Mouse (Mus musculus): Measurements from ENCODE around the gene D130040H23Rik. TPM values are rescaled to one million over a fixed set of nuclear protein-coding genes. Genes with fewer than 3 reads are reported as not detected.
"Not testable (repeated sequence)": the region's sequence is repeated elsewhere in the genome, so short reads cannot be mapped to it uniquely, and the experiment has no call there.

D130040H23Rik gene
- polyA plus RNA-seq, 1 experiment from 2014 or later: 1.7 TPM

GRCm38 (mm10) chr8:69328301-69329288 lies 57.7 kb downstream of the D130040H23Rik start:
- WGBS: 8% methylated on average over 24 of the region's 24 CpGs
- TF ChIP-seq EP300 (IDR thresholded peaks at IDR 0.05) (no peak), CTCF (IDR thresholded peaks at IDR 0.05) (peak; percentile 93)
- H3K27me3 ChIP-seq (replicated peaks; ENCODE audit: insufficient read depth, low read length): no peaks in the 10 kb centered on the region

GRCm38 (mm10) chr8:69329289-69329688 lies 58.4 kb downstream of the D130040H23Rik start:
- not testable (repeated sequence) for H3K27ac ChIP-seq (ENCODE audit: low read length); H3K9ac ChIP-seq (replicated peaks; ENCODE audit: low read depth); H3K36me3 ChIP-seq (ENCODE audit: insufficient read depth, low read length); DNase-seq (ENCODE audit: low spot score); H3K4me1 ChIP-seq (ENCODE audit: insufficient read depth, low read depth, low read length); ATAC-seq; H3K27me3 ChIP-seq (replicated peaks; ENCODE audit: insufficient read depth, low read length); H3K9me3 ChIP-seq (ENCODE audit: low read length)
- Histone ChIP-seq H3K4me3 (ENCODE audit: low read depth, low read length) (peak overlapping the region; percentile 16; the same call in 1 of the 2 replicates), H3K4me2 (replicated peaks; ENCODE audit: low read depth, low read length) (peak overlapping the region; percentile 52)
- 50% methylated on average over 6 of the region's 6 CpGs for WGBS

More at GRCm38 (mm10) chr8:69328301-69329288, 57.7 kb downstream of the D130040H23Rik start:
- Histone ChIP-seq H3K27ac (ENCODE audit: low read length) (no peak overlapping the region), H3K9ac (replicated peaks; ENCODE audit: low read depth) (no peak overlapping the region), H3K36me3 (ENCODE audit: insufficient read depth, low read length) (no peaks in the 10 kb centered on the region), H3K4me1 (ENCODE audit: insufficient read depth, low read depth, low read length) (no peaks in the 10 kb centered on the region), H3K4me2 (replicated peaks; ENCODE audit: low read depth, low read length) (peak overlapping the region; percentile 52), H3K4me3 (ENCODE audit: low read depth, low read length) (peak overlapping the region; percentile 16; the same call in 1 of the 2 replicates), H3K9me3 (ENCODE audit: low read length) (no peaks in the 10 kb centered on the region)
- DNase-seq (ENCODE audit: low spot score): peak; percentile 77
- ATAC-seq: peak; percentile 77

Other genes starting within 250 kb of the D130040H23Rik start
- gene Zfp930, start 62.0 kb upstream of the D130040H23Rik start, polyA plus RNA-seq (2015; fragmentation: Nextera tagmentation; extraction: Ambion mirVana): 6.7 and 7.2 TPM in 2 replicates
- gene Gm9495, start 182.5 kb downstream of the D130040H23Rik start, polyA plus RNA-seq (2015; fragmentation: Nextera tagmentation; extraction: Ambion mirVana): not detected in 2 replicates

Measured in lung, postnatal 0 days (tissue).